Mouse (Mus musculus) gastrocnemius, adult 8-10 months (tissue): ENCODE results near the gene Mfsd11. TPM values are rescaled to one million over a fixed set of nuclear protein-coding genes. Genes with fewer than 3 reads are reported as not detected.
A peak's percentile ranks its signal among the peaks of the same experiment; 100 is the strongest.
"Not testable (repeated sequence)": the region's sequence is repeated elsewhere in the genome, so short reads cannot be mapped to it uniquely, and the experiment has no call there.

Experiments used
- DNase-seq, 2 experiments: peaks; one replicate each; pipeline ENCODE4 v3.0.0; 2022; ENCODE audit warnings: low spot score in 2 of 2
- total RNA-seq, 4 experiments: library from RNA; stranded (reverse); gene quantifications; 2 replicates each; pipeline ENCODE4 v1.2.4; 2022

The Mfsd11 gene
- total RNA-seq, 4 experiments from 2014 or later = 21.7 to 23.9 (median 22.7) TPM

- DNase-seq = no peak
Observed at GRCm38 (mm10) chr11:116847187-116848085, 4.8 kb upstream of the Mfsd11 start.

- DNase-seq = no peak
Observed at GRCm38 (mm10) chr11:116848086-116848876, 4.0 kb upstream of the Mfsd11 start.

- DNase-seq = not testable (repeated sequence)
Observed at GRCm38 (mm10) chr11:116848877-116849178, 3.4 kb upstream of the Mfsd11 start.

DNA sequence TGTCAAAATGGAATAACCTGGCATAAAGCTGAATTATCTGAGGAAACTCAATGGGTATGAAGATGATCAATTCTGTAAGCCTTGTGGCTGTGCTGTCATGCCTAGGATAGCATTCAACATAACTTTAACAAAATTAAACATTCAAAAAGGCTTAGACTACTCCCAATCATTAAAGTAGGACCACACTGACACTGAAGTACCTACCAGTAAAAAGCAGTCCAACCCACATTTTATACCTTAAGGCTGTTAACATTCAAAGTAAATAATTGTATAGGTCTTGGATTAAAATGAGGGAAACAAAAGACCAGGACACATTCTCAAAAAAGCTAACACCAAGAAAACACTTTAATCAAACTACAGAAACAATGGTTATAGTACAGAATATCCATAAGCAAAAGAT is 2.7 kb upstream of the Mfsd11 start:
- no peak for DNase-seq

- no peak for DNase-seq
Observed at GRCm38 (mm10) chr11:116850085-116850484, 2.2 kb upstream of the Mfsd11 start.

GRCm38 (mm10) chr11:116850833-116851477 is 1.3 kb upstream of the Mfsd11 start:
- DNase-seq = no peak

GRCm38 (mm10) chr11:116851576-116852290 is 507 bp upstream of the Mfsd11 start:
- DNase-seq = no peak

- peak; percentile 94 to 95 for DNase-seq
Observed at GRCm38 (mm10) chr11:116852891-116853511, 761 bp downstream of the Mfsd11 start, which contains the start of gene Srsf2. TSS of gene Srsf2 (minus strand) at chr11:116853094.

GRCm38 (mm10) chr11:116853512-116853928 is 1.3 kb downstream of the Mfsd11 start:
- DNase-seq = peak; percentile 96 to 98

GRCm38 (mm10) chr11:116854279-116854678 is 2.0 kb downstream of the Mfsd11 start:
- DNase-seq = no peak

- DNase-seq = no peak
Observed at GRCm38 (mm10) chr11:116857183-116857850, 5.1 kb downstream of the Mfsd11 start.

DNA sequence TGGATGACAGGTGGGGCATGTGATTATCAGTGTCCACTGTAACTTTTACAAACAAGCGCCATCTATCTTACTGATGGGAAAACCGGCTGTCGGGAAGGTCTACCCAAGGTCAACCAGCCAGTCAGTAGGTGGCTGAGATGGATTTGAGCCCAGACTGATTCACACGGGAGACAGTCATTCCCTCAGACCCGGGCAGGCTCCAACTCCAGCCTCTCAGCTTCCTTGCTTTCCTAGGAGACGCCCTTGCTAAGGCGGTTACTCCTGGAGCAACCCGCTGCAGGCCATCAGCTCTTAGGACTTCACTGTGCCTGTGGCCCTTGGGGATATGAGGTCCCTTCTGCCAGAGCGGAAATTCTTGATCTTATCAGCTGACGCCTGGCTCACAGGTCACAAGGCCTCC is 12.2 kb downstream of the Mfsd11 start:
- no peak for DNase-seq

DNA sequence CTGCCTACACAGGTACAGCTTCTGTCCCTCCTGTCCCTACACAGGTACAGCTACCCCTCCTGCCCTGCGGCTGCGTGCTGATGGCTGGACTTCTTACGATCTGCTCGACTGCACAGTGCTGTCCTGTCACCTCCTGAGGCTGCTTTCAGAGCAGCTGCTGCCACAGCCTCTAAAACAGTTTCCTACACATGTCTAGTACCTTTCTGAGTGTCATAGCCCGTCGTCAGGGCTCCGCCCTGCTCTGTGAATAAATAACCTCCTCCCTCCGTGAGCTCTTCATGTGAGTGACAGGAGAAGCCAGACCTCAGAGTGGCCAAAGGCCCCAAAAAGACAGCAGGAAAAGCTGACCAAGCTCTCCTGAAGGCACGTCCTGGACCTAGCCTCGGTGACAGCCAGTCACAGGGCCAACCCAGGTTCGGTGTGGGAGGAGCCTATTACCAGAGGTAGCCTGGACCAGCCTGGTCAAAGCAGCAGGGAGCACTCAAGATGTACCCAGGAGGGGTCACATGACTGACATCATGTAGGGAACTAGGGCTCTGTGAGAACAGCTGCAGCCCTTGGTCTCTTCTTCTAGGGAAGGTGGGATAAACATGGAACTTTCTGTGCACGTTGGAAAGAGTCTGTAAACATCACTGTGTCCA is 13.8 kb downstream of the Mfsd11 start:
- DNase-seq = no peak

GRCm38 (mm10) chr11:116868129-116868528 is 15.9 kb downstream of the Mfsd11 start:
- DNase-seq = peak in 1 of 2 experiments; percentile 34

GRCm38 (mm10) chr11:116869223-116869622 is 17.0 kb downstream of the Mfsd11 start:
- no peak for DNase-seq

DNA sequence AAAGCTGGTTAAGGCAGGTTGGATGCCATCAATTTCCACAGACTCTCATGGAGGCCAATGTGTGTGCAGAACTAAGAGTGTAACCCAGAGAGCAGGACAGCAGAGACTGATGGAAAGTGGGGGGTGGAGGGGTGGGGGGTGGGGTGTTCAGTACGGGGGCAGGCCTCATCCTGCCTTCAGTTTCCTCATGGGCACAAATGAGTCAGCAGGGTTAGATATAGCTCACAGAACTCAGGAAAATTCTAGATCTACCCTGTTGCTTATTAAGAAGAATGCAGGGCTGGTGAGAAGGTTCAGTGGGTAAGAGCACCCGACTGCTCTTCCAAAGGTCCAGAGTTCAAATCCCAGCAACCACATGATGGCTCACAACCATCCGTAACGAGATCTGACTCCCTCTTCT is 17.4 kb downstream of the Mfsd11 start:
- no peak for DNase-seq

DNA sequence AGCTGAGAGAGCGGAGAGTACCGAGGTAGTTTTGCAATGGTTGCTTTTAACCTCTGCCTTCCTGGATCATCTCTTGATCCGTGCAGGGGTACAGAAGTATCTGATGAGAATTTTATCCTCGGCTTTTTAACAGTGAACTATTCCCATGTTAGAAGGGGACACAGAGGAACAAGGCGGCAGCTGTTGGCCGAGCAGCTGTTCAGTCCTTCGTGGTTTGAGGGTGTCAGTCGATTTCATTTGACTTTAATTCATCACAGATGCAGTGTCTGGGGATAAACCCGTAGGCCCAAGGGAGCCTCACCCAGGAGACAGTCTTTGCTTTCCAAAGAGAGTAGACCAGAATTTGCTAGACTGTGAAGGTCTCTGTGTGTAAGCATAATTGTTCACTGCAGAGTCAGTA is 19.3 kb downstream of the Mfsd11 start:
- DNase-seq = no peak

GRCm38 (mm10) chr11:116873987-116874386 is 21.7 kb downstream of the Mfsd11 start:
- DNase-seq = no peak

DNA sequence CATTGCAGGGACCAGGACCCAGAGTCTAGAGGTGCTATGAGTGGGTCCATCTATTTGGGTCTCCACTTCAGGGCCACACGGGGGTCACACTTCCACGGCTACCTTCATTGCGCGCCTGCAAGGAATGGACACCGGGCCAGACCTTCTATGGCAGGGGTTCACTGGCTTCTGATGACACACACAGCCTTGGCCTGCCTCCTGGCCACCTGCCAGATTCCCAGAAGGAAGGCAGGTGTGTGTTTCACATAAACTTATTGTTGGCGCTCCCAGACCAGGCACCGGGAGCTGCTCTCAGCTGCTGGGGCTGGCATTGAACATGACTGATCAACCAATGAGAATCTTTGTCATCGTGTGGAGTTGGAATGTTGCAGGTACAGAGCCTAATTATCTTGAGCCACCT is 26.2 kb downstream of the Mfsd11 start:
- DNase-seq = no peak

GRCm38 (mm10) chr11:116880839-116881238 is 28.6 kb downstream of the Mfsd11 start:
- DNase-seq = no peak
